Mouse (Mus musculus): ENCODE measurements around the gene Kcnk6. TPM values are rescaled to one million over a fixed set of nuclear protein-coding genes. Genes with fewer than 3 reads are reported as not detected.

Kcnk6 gene
- polyA plus RNA-seq (2016; fragmentation: Nextera tagmentation; extraction: Ambion mirVana), result 1.7 and 2.4 TPM in 2 replicates

DNA sequence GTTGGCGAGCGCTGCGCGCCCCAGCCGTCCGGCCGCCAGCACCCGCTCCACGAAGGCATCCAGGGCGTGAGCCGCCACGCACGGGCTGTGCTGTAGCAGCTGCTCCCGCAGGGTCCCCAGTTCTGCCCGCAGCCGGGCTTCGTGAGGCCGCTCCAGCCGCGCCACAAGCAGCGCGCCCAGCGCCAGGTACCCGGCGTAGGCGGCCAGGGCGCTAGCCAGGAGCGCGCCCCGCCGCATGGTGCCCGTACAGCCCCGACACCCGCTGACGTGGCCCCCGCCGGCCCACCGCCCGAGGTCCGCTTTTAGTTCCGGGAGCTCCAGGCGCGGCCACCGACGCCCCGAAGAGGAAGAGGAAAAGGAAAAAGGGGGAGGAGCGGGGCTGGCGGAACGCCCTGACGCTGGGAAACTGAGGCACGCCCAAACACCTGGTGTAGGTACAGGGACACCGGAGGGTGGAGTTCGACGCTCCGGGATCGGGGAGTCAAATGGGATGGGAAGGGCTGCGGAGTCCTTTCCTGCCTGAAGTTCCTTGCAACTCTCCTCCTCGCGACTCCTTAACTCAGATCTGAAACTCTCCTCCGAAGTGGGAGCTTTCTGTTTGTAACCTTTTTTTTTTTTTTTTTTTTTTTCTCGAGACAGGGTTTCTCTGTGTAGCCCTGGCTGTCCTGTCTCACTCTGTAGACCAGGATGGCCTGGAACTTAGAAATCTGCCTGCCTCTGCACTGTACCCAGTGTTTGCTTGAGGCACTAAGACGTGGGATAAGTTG is at the start of gene Kcnk6:
Gene Kcnk6, minus strand, starts transcription at position 269 of the 767 bp plus-strand sequence.
- no peak for DNase-seq (ENCODE audit: low spot score)
- Histone ChIP-seq H3K36me3 (no peaks in the 10 kb centered on the region), H3K4me1 (peaks cover 15% of the 10 kb centered on the region), H3K27me3 (ENCODE audit: insufficient read depth, poor library complexity, severe bottlenecking) (peaks cover 45% of the 10 kb centered on the region), H3K4me3 (peak within 1 kb of the TSS; percentile 69), H3K9me3 (no peaks in the 10 kb centered on the region), H3K27ac (peak within 1 kb of the TSS; percentile 89)
- 2% methylated on average over 61 of the region's 62 CpGs for WGBS

DNA sequence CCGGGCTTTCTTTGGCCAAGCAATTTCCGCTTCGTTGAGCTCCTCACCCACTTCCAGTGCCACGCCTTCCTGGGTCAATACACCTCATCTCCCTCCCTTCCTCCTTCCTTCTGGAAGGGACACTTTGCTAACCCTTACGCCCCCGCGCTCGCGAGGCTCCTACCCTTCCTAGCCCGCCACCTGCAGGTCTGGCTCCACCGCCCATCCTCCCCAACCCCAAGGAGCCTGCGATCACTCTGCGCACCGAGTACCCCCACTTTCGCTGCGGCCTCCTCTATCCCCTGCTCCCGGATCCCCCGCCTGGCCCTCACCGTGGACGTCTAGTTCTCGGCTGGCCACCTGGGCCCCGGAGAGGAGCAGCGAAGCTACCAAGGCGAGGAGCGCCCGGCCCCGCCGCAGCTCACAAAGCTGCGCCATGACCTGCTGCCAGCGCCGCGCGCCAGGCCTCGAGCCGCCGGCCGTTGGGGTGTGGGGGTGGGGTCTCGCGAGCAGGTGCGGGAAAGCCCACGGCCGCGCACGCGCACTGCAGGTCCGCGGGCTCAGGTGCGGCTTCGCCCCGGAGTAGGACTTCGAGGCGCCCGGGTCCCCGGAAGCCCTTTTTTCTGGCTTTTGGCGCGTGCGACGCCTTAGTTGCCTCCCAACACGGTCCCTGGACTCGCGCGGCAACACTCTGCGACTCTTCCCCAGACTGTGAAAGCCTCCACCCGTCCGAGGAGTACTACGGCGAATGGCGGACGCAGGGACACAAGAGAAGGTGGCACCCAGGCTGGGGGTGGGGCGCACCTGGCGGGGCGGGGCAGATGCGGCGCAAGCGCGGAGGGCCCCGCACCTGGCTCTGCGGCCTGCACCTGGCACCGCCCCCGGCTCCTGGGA is 49.1 kb upstream of the Kcnk6 start, which contains the start of gene Spint2:
Gene Spint2, minus strand, starts transcription at position 712 of the 873 bp plus-strand sequence.
- no peaks in the 10 kb centered on the region for H3K36me3 ChIP-seq
- no peaks in the 10 kb centered on the region for H3K9me3 ChIP-seq
- H3K4me1 ChIP-seq, result peaks cover 31% of the 10 kb centered on the region
- H3K27ac ChIP-seq, result peak within 1 kb of the TSS; percentile 87
- H3K4me3 ChIP-seq, result peak within 1 kb of the TSS; percentile 66
- H3K27me3 ChIP-seq (ENCODE audit: insufficient read depth, poor library complexity, severe bottlenecking), result peaks cover 71% of the 10 kb centered on the region
- under 1% methylated on average over 80 of the region's 80 CpGs for WGBS
- no peak for DNase-seq (ENCODE audit: low spot score)

DNA sequence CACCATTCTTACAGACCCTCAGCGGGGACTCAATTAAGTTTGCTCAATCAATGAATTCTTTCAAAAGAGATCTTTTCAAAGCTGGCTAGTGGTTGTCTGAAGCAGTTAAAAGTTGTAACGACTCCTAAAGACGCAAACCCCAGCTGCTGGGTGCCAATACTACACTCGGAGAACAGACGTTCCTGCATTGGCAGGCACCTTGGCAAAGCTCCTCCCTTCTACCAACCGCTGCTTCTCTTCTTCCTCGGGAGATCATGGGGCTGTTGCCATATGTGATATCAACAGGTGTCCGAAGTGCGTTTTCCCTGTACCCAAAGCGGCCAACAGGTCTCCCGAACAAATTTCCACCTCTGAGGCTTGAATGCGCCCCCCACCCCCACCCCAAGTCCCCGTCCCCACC is 48.5 kb upstream of the Kcnk6 start:
- 14% methylated on average over 13 of the region's 13 CpGs for WGBS
- peaks cover 64% of the 10 kb centered on the region for H3K27me3 ChIP-seq (ENCODE audit: insufficient read depth, poor library complexity, severe bottlenecking)
- DNase-seq (ENCODE audit: low spot score), result no peak
- peak overlapping the region; percentile 66 for H3K4me3 ChIP-seq
- peaks cover 31% of the 10 kb centered on the region for H3K4me1 ChIP-seq
- no peaks in the 10 kb centered on the region for H3K36me3 ChIP-seq
- no peaks in the 10 kb centered on the region for H3K9me3 ChIP-seq
- peak overlapping the region; percentile 87 for H3K27ac ChIP-seq

DNA sequence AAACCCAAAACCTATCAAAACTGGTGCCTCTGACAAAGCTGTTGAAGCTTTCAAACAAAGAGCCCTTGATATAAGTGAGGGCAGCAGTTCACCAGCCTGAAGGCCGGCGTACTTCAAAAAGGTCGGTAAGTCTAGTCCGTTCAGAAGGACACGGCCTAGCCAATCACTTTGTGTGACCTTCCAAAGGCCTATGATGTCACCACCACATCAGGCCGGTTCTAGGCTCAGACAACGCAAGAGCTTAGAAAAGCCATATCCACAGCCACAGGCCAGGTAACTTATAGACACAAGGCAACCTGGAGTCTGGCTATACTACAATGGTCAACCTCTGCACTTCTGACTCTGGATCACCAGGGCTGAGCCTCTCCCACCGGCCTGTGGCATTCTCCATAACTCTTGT is 47.6 kb upstream of the Kcnk6 start:
- no peak for DNase-seq (ENCODE audit: low spot score)
- H3K36me3 ChIP-seq, result no peaks in the 10 kb centered on the region

GRCm38 (mm10) chr7:29279261-29279660 is 46.9 kb upstream of the Kcnk6 start:
- H3K4me1 ChIP-seq, result peaks cover 31% of the 10 kb centered on the region
- no peaks in the 10 kb centered on the region for H3K36me3 ChIP-seq
- H3K4me3 ChIP-seq, result no peak overlapping the region
- no peak overlapping the region for H3K27ac ChIP-seq
- no peak for DNase-seq (ENCODE audit: low spot score)
- peaks cover 49% of the 10 kb centered on the region for H3K27me3 ChIP-seq (ENCODE audit: insufficient read depth, poor library complexity, severe bottlenecking)
- H3K9me3 ChIP-seq, result no peaks in the 10 kb centered on the region

More for the DNA sequence above, 47.6 kb upstream of the Kcnk6 start:
- Histone ChIP-seq H3K27me3 (ENCODE audit: insufficient read depth, poor library complexity, severe bottlenecking) (peaks cover 56% of the 10 kb centered on the region), H3K9me3 (no peaks in the 10 kb centered on the region), H3K4me1 (peaks cover 31% of the 10 kb centered on the region), H3K27ac (peak overlapping the region; percentile 44), H3K4me3 (no peak overlapping the region)
- 25% methylated on average over 8 of the region's 8 CpGs for WGBS

DNA sequence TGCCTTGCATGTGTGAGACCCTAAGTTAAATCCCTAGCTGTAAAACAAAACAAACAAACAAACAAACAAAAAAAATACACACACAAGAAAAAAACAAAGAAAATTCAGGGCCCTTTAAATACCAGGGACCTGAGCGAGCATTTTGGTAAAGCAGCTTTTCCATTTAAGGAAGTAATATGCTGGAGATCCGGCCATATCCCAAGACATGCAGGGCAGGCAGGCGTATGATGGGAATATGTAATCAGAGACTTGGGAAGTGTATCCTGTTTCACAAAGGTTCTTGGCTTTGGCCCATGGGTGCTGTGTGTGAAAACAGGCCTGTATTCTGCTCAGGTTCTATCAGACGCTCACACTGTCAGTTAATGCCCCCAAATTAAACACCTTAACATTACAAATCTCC is 45.2 kb upstream of the Kcnk6 start:
- Histone ChIP-seq H3K36me3 (no peaks in the 10 kb centered on the region), H3K4me3 (no peak overlapping the region), H3K27me3 (ENCODE audit: insufficient read depth, poor library complexity, severe bottlenecking) (peaks cover 32% of the 10 kb centered on the region), H3K27ac (no peak overlapping the region), H3K9me3 (no peaks in the 10 kb centered on the region), H3K4me1 (peaks cover 34% of the 10 kb centered on the region)
- WGBS, result 84% methylated on average over 4 of the region's 4 CpGs
- DNase-seq (ENCODE audit: low spot score), result no peak

DNA sequence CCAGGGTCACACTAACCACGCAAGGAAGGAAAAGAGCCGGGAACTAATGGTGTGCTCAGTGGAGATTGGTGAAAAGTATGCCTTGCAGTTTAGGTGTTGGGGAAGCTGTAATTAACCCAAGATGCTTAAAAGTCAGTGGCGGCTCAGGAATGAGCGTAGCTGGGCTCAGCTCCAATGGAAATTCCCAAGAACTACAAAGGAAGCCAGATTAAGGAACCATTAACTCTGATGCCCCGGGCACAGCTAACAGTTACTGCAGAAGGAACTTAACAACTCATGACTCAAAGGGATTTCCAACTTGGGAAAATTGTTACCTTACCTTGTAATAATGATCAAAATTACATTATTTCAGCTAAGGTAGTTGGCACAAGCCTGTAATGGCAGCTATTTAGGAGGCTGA is 44.4 kb upstream of the Kcnk6 start:
- Histone ChIP-seq H3K4me3 (no peak overlapping the region), H3K27me3 (ENCODE audit: insufficient read depth, poor library complexity, severe bottlenecking) (peaks cover 24% of the 10 kb centered on the region), H3K36me3 (no peaks in the 10 kb centered on the region), H3K27ac (no peak overlapping the region), H3K4me1 (peaks cover 34% of the 10 kb centered on the region), H3K9me3 (no peaks in the 10 kb centered on the region)
- 74% methylated on average over 5 of the region's 5 CpGs for WGBS
- no peak for DNase-seq (ENCODE audit: low spot score)

DNA sequence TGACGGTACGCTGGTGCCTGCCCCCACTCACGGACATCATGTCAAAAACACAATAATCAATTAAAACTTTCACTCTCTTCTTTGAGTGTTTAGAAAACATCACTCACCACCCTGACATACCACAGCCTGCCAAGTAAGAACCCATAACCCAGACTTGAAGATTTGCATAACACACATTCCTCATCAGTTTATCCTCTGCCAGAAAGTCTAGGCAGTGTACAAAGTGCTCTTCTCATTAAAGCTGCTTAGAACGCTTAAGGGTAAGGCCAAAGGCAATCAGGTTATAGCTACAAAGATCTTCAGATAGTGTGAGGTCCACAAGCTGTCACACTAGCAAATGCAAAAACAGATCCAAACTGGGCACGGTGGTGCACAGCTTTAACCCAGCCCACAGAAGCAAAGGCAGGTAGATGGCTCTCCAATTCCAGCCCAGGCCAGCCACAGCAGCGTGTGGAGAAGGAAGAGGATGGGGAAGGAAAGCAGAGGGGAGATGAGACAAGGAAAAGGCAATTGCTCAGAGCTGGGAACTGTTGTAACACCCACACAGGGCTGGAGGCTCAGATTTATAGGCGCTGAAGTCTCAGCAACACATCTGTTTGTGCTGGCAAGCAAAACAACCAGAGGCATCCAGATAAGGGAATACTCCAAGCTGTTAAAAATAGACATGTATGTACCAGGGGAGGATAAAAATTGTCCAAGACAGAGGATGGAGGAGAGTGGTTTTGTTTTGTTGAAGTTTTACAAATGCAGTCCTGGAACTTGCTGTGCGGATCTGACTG is 39.6 kb upstream of the Kcnk6 start:
- no peak for DNase-seq (ENCODE audit: low spot score)

GRCm38 (mm10) chr7:29270445-29270844 is 38.1 kb upstream of the Kcnk6 start:
- Histone ChIP-seq H3K4me1 (peaks cover 23% of the 10 kb centered on the region), H3K27me3 (ENCODE audit: insufficient read depth, poor library complexity, severe bottlenecking) (no peaks in the 10 kb centered on the region), H3K4me3 (no peak overlapping the region), H3K27ac (no peak overlapping the region), H3K9me3 (no peaks in the 10 kb centered on the region), H3K36me3 (no peaks in the 10 kb centered on the region)
- WGBS, result 80% methylated on average over 4 of the region's 4 CpGs
- no peak for DNase-seq (ENCODE audit: low spot score)

More for the DNA sequence above, 39.6 kb upstream of the Kcnk6 start:
- no peaks in the 10 kb centered on the region for H3K27me3 ChIP-seq (ENCODE audit: insufficient read depth, poor library complexity, severe bottlenecking)
- H3K4me3 ChIP-seq, result peak overlapping the region; percentile 8; the same call in 1 of the 2 replicates
- H3K9me3 ChIP-seq, result no peaks in the 10 kb centered on the region
- H3K27ac ChIP-seq, result peak overlapping the region; percentile 31; the same call in 1 of the 2 replicates
- H3K36me3 ChIP-seq, result no peaks in the 10 kb centered on the region
- WGBS, result 53% methylated on average over 8 of the region's 8 CpGs
- H3K4me1 ChIP-seq, result peaks cover 16% of the 10 kb centered on the region

DNA sequence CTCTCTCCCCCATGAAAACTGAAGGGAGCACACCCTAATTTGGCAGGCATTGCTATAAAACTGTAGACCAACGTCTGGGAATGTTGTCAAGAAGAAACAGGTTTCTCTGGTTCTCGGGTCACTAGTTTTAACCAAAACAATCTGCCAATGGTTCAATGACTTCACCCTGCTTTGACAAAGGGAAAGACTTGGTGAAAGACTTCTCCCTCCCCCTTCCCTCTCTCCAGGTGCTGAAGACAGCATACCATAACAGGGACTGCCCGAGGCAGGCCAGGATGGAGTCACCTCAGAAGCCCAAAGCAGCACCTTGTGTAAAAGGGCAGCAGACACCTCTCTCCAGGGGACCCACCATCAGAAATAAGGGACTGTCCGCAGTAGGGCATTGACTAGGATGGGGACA is 34.6 kb upstream of the Kcnk6 start:
- no peak for DNase-seq (ENCODE audit: low spot score)
- WGBS, result 75% methylated on average over 4 of the region's 4 CpGs
- Histone ChIP-seq H3K4me3 (no peak overlapping the region), H3K4me1 (peaks cover 26% of the 10 kb centered on the region), H3K27ac (no peak overlapping the region), H3K9me3 (no peaks in the 10 kb centered on the region), H3K27me3 (ENCODE audit: insufficient read depth, poor library complexity, severe bottlenecking) (no peaks in the 10 kb centered on the region), H3K36me3 (no peaks in the 10 kb centered on the region)

DNA sequence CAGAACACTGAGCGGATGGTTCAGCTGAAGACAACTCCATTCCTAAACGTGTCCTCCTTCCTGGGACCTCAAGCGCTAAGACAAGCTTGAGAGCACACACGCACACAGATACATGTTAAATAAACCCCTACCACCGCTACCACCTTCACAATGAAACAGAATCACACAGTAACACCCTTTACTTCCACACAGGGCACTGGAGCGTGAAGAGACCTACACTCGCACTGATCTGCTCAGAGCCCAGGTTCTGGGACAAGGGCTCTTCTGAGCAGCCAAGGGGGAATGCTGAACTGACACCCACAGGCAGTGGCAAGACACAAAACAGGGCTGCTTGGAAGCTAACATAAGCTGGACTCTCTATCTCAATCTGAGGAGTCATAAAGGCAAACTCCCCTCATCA is 33.3 kb upstream of the Kcnk6 start:
- Histone ChIP-seq H3K27me3 (ENCODE audit: insufficient read depth, poor library complexity, severe bottlenecking) (no peaks in the 10 kb centered on the region), H3K9me3 (no peaks in the 10 kb centered on the region), H3K27ac (no peak overlapping the region), H3K4me1 (peaks cover 17% of the 10 kb centered on the region), H3K36me3 (no peaks in the 10 kb centered on the region), H3K4me3 (no peak overlapping the region)
- DNase-seq (ENCODE audit: low spot score), result no peak
- WGBS, result 78% methylated on average over 7 of the region's 7 CpGs

DNA sequence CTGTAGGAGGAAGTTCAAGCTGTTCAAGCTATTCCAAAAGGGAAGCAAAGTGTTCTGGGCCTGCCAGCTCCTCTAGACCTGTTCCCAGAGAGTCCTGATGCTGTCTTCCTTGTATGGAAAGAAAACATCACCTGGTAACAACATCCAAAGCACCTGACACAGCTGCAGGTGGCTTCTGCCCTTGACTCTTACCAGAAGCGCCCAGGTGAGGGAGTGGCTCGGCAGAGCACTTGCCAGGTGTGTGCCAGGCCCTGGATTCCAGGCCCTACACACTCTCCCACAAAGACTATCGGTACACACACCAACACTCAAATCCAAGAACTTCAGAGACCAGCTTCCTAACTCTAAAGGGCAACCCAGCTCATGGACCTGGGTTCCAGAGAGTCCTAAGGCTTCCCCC is 31.5 kb upstream of the Kcnk6 start:
- Histone ChIP-seq H3K4me1 (peaks cover 26% of the 10 kb centered on the region), H3K36me3 (no peaks in the 10 kb centered on the region), H3K4me3 (no peak overlapping the region), H3K9me3 (no peaks in the 10 kb centered on the region), H3K27ac (no peak overlapping the region), H3K27me3 (ENCODE audit: insufficient read depth, poor library complexity, severe bottlenecking) (0 out of 2 replicates have a peak, but pooled peaks cover 4% of the 10 kb centered on the region)
- 80% methylated on average over 3 of the region's 3 CpGs for WGBS
- no peak for DNase-seq (ENCODE audit: low spot score)

All from heart, embryonic 10.5 days (tissue).